In the genomic region with DNA sequence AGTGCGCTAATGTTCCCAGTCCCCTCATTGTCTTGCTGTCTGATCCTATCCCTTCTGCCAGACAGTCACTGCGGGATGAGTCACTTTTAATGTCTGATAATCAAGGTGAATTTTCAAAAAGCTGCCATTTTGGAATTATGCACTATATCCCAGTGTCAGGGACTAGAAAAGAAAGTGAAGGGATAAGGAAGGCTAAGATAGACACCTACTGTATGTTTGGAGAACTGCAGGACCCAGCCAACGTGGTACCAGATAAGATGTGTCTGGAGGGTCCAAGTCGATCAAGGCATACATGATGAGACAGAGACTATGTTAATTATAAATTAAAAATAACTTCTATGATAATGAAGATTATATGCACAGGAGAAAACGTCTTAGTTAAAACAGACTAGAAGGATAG, we compare ENCODE assay signal across 8 mouse cellular contexts.
DNase-seq lines count a peak whose midpoint lies in the region; ATAC-seq and TF ChIP-seq lines count a peak whose summit lies in the region.

No protein-coding gene starts in this region.

- DNase-seq in lung, embryonic 14.5 days = peak; percentile 85
- DNase-seq in lung, postnatal 25 days (ENCODE audit: low spot score) = no peak
- peak; percentile 84 for DNase-seq in embryo, embryonic 10.5 days (ENCODE audit: low spot score)
- DNase-seq in hindbrain, embryonic 11.5 days (ENCODE audit: low spot score) = peak; percentile 77
- DNase-seq in left cerebral cortex, adult 2 months (ENCODE audit: extremely low spot score in 1 of 2, low spot score in 2 of 2) = peak; percentile 61 to 71
- peak; percentile 40 for DNase-seq in neural tube, embryonic 10.5 days (ENCODE audit: extremely low spot score, low spot score)
- no peak for DNase-seq in ovary, postnatal 36 days (ENCODE audit: low spot score)
- no peak for DNase-seq in urinary bladder, postnatal 25 days (ENCODE audit: low spot score)

- H3K36me3 ChIP-seq in lung, embryonic 14.5 days (ENCODE audit: insufficient read depth) = no peaks in the 10 kb centered on the region
- H3K36me3 ChIP-seq in hindbrain, embryonic 11.5 days (ENCODE audit: control insufficient read depth, insufficient read depth, low read length) = no peaks in the 10 kb centered on the region

- TF ChIP-seq CTCF in lung, embryonic 14.5 days (IDR thresholded peaks at IDR 0.05; ENCODE audit: low read depth) = peak; percentile 86
- peak; percentile 88 for TF ChIP-seq CTCF in left cerebral cortex, adult 2 months (IDR thresholded peaks at IDR 0.05)

- H3K4me2 ChIP-seq in lung, embryonic 14.5 days = peak overlapping the region; percentile 44
- no peak overlapping the region for H3K4me2 ChIP-seq in hindbrain, embryonic 11.5 days (replicated peaks; ENCODE audit: low read depth, low read length)

- no peaks in the 10 kb centered on the region for H3K27me3 ChIP-seq in lung, embryonic 14.5 days (ENCODE audit: insufficient read depth, low read length)
- no peaks in the 10 kb centered on the region for H3K27me3 ChIP-seq in hindbrain, embryonic 11.5 days (ENCODE audit: control insufficient read depth, insufficient read depth, low read length)

- H3K9me3 ChIP-seq in lung, embryonic 14.5 days (ENCODE audit: low read depth, low read length) = no peaks in the 10 kb centered on the region
- H3K9me3 ChIP-seq in hindbrain, embryonic 11.5 days (ENCODE audit: control insufficient read depth, low read length) = no peaks in the 10 kb centered on the region

- H3K4me1 ChIP-seq in lung, embryonic 14.5 days (ENCODE audit: insufficient read depth) = no peaks in the 10 kb centered on the region
- 0 out of 2 replicates have a peak, but pooled peaks cover 2% of the 10 kb centered on the region for H3K4me1 ChIP-seq in hindbrain, embryonic 11.5 days (replicated peaks; ENCODE audit: control insufficient read depth, insufficient read depth, low read length)

- no peak overlapping the region for H3K9ac ChIP-seq in lung, embryonic 14.5 days
- no peak overlapping the region for H3K9ac ChIP-seq in hindbrain, embryonic 11.5 days (ENCODE audit: low read depth, low read length)

- H3K4me3 ChIP-seq in lung, embryonic 14.5 days (ENCODE audit: low read depth, low read length) = no peak overlapping the region
- no peak overlapping the region for H3K4me3 ChIP-seq in hindbrain, embryonic 11.5 days (ENCODE audit: low read depth, low read length)
- no peak overlapping the region for H3K4me3 ChIP-seq in left cerebral cortex, adult 2 months

- no peak overlapping the region for H3K27ac ChIP-seq in lung, embryonic 14.5 days (ENCODE audit: low read depth)
- peak overlapping the region; percentile 61; the same call in 1 of the 2 replicates for H3K27ac ChIP-seq in hindbrain, embryonic 11.5 days (ENCODE audit: low read depth, low read length)
- peak overlapping the region; percentile 72 for H3K27ac ChIP-seq in left cerebral cortex, adult 2 months

- ATAC-seq in lung, embryonic 14.5 days (ENCODE audit: insufficient read depth) = peak; percentile 71
- ATAC-seq in hindbrain, embryonic 11.5 days (ENCODE audit: low FRiP score) = peak; percentile 83

- intact Hi-C loops in left cerebral cortex, adult 2 months (cut with DNase I) = loop anchor here (2.0 to 10.0 kb wide), 6 partner anchors 48 to 1815 kb away; no protein-coding TSS in a partner anchor

- WGBS in lung, embryonic 14.5 days = 27% methylated on average over 5 of the region's 5 CpGs
- 46% methylated on average over 5 of the region's 5 CpGs for WGBS in hindbrain, embryonic 11.5 days

Comparison
In these comparisons a context has a peak if more than half of its experiments do, and no peak if none do; other contexts are left out.
1. DNase-seq: peak in lung, embryonic 14.5 days (single experiment), embryo, embryonic 10.5 days (single experiment), hindbrain, embryonic 11.5 days (single experiment), left cerebral cortex, adult 2 months (2 of 2) and neural tube, embryonic 10.5 days (single experiment); none in lung, postnatal 25 days (single experiment), ovary, postnatal 36 days (single experiment) and urinary bladder, postnatal 25 days (single experiment).